Mouse (Mus musculus) kidney, postnatal 14 days (tissue): ENCODE measurements at regions not wholly inside any gene's neighbourhood (a gene's known extent, or its start where the extent isn't known, plus 50 kb on each side); places are given as distances from the start of the nearest gene placed in this dataset.
A peak's percentile ranks its signal among the peaks of the same experiment; 100 is the strongest.

Experiments
- DNase-seq: peaks from one replicate; pipeline ENCODE4 v3.0.0; 2022; ENCODE audit warnings: mixed read lengths

DNA sequence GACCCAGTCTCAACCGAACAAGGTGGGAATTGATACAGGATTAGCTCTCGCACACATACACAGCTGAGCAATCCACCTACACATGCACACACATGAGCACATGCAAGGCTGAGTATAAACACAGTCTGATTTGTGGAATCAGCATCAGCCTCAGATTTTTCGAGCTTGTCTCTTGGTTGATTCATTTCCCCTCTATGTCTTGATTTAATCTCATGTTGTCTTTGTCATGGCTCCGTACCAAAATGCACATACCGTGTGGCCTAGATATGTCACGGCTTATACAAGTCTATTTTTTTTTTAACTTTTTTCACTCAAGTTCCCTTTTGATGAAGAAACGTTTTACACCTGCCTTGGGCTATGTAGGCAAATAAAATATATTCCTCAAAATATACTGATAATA lies 88.6 kb upstream of the Mycn start:
- no peak for DNase-seq

DNA sequence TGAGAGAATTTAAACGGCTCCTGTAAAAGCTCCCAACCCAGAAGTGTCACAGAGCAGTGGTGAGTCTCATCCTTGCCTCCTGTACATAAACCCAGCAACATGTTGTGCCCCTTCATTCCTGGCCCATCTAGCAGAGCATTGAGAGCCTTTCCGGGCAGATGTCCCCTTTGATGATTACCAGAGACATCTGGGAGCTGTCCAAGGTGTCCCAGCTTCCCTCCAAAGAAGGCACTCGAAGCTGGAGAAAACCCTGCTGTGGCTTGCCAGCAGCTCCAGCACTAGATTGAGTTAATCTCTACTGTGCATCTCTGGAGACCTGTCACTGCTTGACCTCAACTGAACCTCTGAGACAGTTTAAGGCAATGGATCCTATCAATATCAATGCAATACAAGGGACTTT lies 86.4 kb upstream of the Mycn start:
- DNase-seq = peak; percentile 7

DNA sequence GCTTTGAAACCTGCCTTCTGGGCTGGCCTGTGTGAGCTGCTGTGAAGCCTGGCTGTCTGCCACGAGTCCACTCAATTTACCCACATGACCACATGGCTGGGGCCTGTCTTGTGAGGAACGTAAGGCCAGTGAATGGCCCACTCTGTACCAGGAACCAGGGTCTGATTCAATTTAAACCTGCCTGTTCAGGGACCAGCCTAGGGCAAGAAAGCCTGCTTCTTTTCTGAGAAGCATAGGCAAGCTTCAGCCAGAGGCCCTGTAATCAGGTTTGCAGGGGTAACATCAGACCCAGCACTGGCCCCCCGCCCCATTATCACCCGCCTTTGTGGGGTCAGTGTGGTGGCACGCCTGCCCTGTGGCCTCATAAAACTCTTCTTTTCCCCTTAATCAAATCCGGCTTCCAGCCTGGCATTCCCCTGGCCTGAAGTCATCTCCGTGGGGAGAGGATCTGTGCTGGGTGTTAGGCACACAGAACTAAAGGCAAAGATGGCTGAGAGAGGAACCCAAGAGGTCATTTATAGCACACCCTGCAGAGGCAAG lies 84.4 kb upstream of the Mycn start:
- peak; percentile 47 for DNase-seq

DNA sequence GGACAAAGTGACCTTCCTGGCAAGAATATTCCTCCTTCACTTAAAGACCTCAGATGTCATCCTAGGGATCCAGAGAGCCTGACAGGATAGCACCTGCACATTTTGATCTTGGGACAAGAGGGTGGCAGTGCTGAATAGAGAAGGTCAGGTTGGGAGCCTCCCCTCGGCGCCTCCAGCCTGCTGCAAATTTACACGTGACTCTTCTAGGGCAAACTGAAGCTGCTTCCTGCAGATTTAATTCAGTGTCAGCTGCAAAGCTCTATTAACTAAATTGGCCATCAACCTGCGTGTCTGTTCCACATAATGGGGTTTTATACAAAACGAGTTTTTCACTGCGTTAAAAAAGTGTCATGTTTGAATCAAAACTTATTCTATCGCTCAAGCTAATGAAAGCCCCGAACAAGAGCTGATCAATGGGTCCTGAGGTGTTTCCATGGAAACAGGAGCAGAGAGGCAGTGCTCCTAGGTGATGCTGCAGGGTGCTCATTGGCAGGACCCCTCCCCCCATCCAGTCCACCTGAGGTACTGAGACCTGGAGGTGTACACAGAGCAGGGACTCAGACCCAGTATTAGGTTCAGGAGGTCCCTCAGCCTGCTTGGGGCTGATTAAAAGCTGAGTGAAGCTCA lies 82.6 kb upstream of the Mycn start:
- no peak for DNase-seq

DNA sequence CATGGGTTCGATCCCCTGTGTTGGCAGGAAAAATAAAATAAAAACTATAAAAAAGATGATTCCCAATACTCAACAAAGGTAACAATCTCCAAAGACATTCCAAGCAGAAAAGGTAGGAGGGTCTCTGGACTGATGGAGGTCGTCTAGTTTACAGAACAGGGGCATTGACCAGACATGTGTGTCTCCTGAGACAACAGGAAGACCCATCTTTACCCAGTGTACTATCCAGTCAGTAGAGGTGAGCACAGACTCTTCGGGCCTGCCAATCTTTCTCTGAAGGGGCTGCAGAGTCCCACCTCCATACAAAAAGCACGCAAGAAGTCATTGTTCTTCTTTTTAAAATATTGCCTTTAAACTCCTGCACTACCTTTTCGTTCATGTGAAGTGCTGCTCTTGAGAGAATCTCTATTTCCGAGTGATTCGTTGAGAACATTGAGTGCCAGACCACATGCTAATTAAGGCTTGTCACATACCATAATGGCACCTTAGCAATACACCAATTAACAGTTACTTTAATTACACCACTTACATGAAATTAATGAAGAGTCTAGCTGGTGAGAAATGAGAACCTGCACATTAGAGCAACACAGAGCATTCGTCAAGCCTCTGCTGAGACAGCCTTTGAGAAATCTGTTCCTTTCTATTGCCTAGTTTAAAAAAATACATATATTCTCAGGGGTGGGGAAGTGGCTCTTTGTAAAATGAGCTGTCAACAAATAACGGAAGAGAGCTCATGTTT lies 69.5 kb upstream of the Mycn start:
- DNase-seq = no peak

DNA sequence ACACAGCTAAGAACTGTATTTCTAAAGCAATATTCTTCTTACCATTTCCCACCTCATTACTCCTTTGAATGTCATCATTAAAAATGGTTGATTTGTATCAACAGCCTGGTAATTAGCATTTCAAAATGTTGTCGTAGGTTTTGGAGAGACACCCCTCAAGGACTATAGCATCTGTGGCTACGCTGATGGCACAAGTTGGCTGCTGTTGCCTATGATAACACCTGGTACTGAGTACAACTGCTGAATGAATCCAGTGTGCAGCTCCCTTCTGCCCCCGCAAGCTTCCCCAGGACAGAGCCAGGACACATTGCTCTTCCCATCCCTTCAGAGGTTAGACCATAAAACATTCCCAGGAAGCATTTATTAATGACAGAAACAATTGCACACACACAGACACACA lies 68.7 kb upstream of the Mycn start:
- DNase-seq = no peak

DNA sequence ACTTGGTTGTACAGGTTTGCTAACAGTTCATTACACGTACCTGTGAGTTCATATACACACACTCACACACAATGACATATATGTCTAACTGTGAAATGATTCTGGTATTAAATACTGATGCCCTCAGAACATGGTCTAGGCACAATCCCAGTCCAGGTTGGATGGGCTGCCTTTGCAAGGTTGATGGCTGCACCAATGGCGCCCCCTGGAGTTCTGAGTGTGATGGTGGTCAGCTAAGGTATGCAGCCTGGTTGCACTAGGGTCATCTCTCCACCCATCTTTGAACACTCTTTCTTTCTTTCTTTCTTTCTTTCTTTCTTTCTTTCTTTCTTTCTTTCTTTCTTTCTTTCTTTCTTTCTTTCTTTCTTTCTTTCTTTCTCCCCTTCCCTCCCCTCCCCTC lies 67.8 kb upstream of the Mycn start:
- DNase-seq = no peak

DNA sequence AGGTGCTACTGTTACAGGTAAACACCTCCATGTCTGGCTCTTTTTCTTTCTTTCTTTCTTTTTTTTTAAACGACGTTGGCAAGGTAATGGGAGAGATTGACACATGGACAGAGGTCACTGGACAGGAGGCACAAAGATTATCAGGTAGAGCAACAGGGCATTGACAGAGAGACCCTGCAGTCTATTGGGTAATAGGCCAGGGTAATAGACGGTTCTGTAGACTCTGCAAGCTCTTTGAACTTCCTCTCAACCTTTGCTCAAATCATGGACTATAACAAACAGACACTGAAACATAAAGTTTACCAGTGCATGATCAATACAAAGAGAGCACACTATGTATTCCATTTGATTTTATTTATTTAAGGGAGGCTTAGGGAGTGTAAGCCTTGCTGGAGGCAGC lies 61.0 kb upstream of the Mycn start:
- no peak for DNase-seq

DNA sequence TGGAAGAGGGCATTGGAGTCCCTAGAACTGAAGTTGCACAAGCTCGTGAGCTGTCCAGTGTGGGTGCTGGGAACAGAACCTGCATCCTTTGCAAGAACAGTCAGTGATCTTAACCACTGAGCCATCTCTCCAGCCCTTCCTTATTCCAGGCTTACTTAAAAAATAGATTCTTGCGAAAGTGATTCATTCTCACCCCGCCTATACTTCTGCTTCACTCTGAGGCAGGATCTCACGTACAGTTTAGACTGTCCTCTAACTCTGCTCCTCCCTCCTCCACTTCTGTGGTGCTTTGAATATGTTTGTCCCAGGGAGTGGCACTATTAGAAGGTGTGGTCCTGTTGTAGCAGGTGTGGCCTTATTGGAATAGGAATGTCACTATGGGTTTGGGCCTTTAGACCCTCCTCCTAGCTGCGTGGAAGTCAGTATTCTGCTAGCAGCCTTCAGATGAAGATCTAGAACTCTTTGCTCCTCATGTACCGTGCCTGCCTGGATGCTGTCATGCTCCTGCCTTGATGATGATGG lies 60.4 kb upstream of the Mycn start:
- no peak for DNase-seq

DNA sequence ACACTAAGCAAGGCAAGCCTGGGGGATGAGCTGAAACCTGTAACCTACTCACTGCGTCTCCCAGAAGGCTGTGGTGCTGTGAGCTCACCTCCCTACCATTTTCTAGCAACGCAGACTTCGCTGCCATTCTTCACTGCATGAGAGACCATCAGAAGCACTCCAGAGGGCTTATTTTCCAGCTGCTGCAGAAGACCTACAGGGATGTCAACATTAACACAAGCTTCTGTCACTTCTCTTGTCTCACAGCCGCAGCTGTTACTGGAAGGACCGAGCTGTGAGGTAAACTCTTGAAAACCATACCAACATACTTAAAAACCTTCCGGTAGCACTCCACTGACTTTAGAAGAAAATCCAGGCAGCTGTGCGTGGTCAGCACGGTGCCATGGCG lies 54.3 kb upstream of the Mycn start:
- DNase-seq = no peak

DNA sequence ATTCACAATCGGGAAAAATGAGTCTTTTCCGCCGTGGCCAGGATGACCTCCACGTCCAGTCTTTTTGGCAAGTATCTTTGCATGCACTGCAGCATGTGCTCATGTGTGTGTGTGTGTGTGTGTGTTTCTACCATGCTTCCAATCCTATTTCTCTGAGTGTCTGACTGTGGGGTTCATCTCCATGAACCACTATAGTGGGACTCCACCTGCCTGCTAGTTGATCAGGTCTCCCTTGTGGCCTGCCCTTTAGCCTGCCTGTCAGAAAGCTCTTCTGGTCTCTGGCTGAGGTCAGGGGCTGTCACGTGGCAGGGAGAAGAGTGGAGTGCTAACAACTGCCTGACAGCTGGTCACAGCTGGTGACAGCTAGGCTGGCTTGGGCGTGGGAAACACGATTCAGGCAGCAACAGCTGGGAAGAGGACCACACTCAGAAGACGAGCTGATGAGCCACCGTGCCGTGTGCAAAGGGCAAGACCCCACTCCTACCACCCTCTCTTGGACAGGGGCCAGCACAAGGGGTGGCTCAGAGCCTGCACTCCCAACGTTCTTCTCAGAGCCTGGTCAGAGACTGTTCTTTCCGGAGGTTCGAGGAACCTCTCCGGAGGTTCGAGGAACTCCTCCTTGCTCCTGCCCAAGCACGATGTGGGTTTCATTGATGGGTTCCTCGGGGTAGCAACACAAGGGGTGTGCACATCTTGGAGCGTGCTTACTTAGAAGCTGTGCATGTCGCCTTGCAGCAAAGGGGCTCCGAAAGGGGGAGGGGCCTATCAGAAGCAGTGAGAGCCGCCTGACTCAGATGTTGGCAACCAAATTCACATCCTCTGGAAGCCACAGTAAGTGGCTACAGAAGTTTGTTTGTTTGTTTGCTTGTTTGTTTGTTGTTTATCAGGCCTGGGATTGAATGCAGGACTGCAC lies 53.6 kb upstream of the Mycn start:
- DNase-seq = peak; percentile 85

DNA sequence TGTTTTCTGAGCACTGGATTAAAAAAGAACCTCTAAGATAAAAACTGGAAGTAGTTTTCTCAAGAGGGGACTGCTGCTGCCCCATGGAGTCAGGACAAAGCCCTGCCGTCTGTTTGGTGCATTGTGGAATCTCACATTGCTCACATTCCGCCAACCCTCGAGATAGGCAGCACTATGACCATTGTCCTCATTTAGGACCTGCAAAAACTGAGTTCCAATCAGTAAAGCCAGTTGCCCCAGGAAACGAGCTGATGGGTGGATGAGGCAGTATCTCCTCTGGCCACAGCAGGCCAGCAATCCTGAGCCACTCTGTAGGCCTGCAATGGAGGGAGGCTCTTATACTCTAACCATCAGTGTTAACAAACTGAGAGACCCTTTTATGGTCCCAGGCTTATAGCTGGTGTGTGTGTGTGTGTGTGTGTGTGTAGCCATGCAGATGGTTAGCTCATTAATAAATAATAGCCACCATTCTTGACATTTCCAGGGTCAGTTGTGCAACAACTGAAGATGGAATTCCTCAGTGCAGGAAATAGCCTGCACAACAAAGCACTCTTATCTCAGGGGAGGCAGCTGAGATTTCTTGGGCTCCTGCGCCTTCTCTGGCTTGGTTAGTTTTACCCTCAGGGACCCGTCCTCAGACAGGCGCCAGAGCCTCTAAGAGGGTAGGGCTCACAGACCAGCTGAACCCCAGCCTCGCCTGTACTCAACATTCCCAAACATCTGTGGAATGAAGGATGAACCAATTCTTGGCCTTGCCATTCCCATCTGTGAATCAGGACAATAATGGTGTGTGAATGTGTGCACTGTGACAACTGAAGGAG lies 52.4 kb upstream of the Mycn start:
- DNase-seq = peak; percentile 8
